Mouse (Mus musculus): ENCODE data around the gene Sash1.

Sash1 gene

GRCm38 (mm10) chr10:8682341-8682740 lies 203.5 kb downstream of the Sash1 start:
- DNase-seq (ENCODE audit: low spot score), result no peak

DNA sequence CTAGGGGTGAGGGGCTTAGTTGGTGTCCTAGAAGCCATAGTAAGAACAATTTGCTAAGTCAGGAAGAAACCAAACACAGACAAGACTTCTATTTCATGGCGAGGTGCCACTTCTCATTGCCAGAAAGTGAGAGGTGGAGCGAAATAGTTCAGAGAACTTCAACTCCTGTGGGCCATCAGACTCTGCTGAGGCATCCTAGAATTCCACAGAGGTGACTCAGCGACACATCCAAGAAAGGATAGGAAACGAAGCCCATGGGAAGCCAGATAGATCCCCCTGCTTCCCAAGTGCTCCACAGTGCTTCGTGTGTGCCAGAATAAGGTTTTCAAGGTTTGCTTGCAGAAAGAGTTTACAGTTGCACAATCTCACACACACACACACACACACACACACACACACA lies 209.1 kb downstream of the Sash1 start:
- DNase-seq (ENCODE audit: low spot score), result no peak

Measured in layer of hippocampus, adult 9-10 months (tissue).